Comparison of ENCODE assay signal across 14 mouse cellular contexts in the genomic region with DNA sequence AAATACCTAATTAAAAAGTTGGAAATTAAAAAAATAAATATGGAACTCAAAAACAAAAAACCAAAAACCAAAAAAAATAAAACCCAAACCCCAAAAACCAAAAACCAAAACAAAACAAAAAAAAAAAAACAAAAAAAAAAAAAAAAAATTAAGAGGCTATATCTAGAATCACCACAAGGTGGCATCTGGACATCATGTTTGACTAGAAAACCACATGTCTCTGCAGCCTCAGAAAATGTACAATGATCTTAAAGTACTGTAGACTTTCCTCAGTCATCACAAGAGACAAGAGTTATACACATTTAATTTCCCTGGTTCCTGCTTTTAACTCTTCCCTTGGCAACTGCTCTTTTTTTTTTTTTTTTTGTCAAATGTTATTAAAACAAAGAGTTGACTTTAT. TPM values are rescaled to one million over a fixed set of nuclear protein-coding genes. Genes with fewer than 3 reads are reported as not detected.
A peak's percentile ranks its signal among the peaks of the same experiment; 100 is the strongest.
DNase-seq lines count a peak whose midpoint lies in the region; ATAC-seq and TF ChIP-seq lines count a peak whose summit lies in the region.
"Had no signal": no experiment of that assay in that cellular context is flagged by ENCODE, and none has a peak within 500 bp of the region (broad histone marks: within the 10 kb centered on the region; RNA-seq: fewer than 3 reads in every experiment).

No protein-coding gene starts in this region.

- H3K9me3 ChIP-seq in kidney, postnatal 0 days (replicated peaks; ENCODE audit: low read length), result no peaks in the 10 kb centered on the region
- H3K9me3 ChIP-seq: limb, embryonic 12.5 days; megakaryocyte, embryonic 14.5 days had no signal

- ATAC-seq in kidney, postnatal 0 days (replicated peaks; ENCODE audit: low FRiP score, low read depth), result no peak
- ATAC-seq: hindbrain, embryonic 16.5 days had no signal

- no peaks in the 10 kb centered on the region for H3K27me3 ChIP-seq in kidney, postnatal 0 days (ENCODE audit: insufficient read depth, low read length)
- H3K27me3 ChIP-seq: limb, embryonic 12.5 days; megakaryocyte, embryonic 14.5 days had no signal

- DNase-seq in kidney, postnatal 0 days (ENCODE audit: low spot score), result peak; percentile 37
- no peak for DNase-seq in kidney, adult 18-20 months
- peak; percentile 10 for DNase-seq in CD4-positive, CD25-positive, alpha-beta regulatory T cell, adult 2 months (ENCODE audit: low read depth, low spot score)
- DNase-seq in Muller cell, postnatal 12 days (ENCODE audit: inconsistent ontology term), result peak; percentile 4
- peak; percentile 44 for DNase-seq in induced T-regulatory cell, adult 2 months (ENCODE audit: low read depth)
- no peak for DNase-seq in left cerebral cortex, adult 9 months (ENCODE audit: low spot score in 2 of 2)
- DNase-seq in spleen, adult 12 weeks (ENCODE audit: low spot score), result no peak
- DNase-seq: gastrocnemius, postnatal 36 days; spleen, adult 18-20 months; thymus, postnatal 14 days had no signal

- no peak overlapping the region for H3K4me2 ChIP-seq in kidney, postnatal 0 days (ENCODE audit: low read length)
- H3K4me2 ChIP-seq: limb, embryonic 12.5 days had no signal

- H3K9ac ChIP-seq in kidney, postnatal 0 days (ENCODE audit: low read depth, low read length), result no peak overlapping the region
- H3K9ac ChIP-seq: limb, embryonic 12.5 days had no signal

- peak; percentile 64 for TF ChIP-seq CTCF in kidney, postnatal 0 days (IDR thresholded peaks at IDR 0.05; ENCODE audit: low read depth)

- no peaks in the 10 kb centered on the region for H3K4me1 ChIP-seq in kidney, postnatal 0 days (replicated peaks; ENCODE audit: insufficient read depth, low read length)
- H3K4me1 ChIP-seq: limb, embryonic 12.5 days; megakaryocyte, embryonic 14.5 days had no signal

- H3K4me3 ChIP-seq in kidney, postnatal 0 days (replicated peaks; ENCODE audit: low read depth, low read length), result no peak overlapping the region
- H3K4me3 ChIP-seq: limb, embryonic 12.5 days; megakaryocyte, embryonic 14.5 days had no signal

- H3K36me3 ChIP-seq in kidney, postnatal 0 days (ENCODE audit: insufficient read depth, low read length), result no peaks in the 10 kb centered on the region
- H3K36me3 ChIP-seq: limb, embryonic 12.5 days had no signal

- H3K27ac ChIP-seq in kidney, postnatal 0 days, result no peak overlapping the region
- H3K27ac ChIP-seq: limb, embryonic 12.5 days had no signal

RNA-seq across cellular contexts. Expression of gene 5430401F13Rik, which starts 27.1 kb away (rescaled TPM):
- not detected in 2 replicates for polyA plus RNA-seq in kidney, postnatal 0 days (2015; fragmentation: Nextera tagmentation; extraction: Ambion mirVana)
- polyA plus RNA-seq: hindbrain, embryonic 16.5 days; limb, embryonic 12.5 days; neural tube, embryonic 14.5 days had no signal

RNA-seq across cellular contexts. Expression of gene Gm6619, which starts 27.1 kb away (rescaled TPM):
- not detected in 2 replicates for polyA plus RNA-seq in kidney, postnatal 0 days (2015; fragmentation: Nextera tagmentation; extraction: Ambion mirVana)
- polyA plus RNA-seq: hindbrain, embryonic 16.5 days; limb, embryonic 12.5 days; neural tube, embryonic 14.5 days had no signal

Comparison
In these comparisons a context has a peak if more than half of its experiments do, and no peak if none do; other contexts are left out.
1. DNase-seq: peak in kidney, postnatal 0 days (single experiment), CD4-positive, CD25-positive, alpha-beta regulatory T cell, adult 2 months (single experiment), Muller cell, postnatal 12 days (single experiment) and induced T-regulatory cell, adult 2 months (single experiment); none in kidney, adult 18-20 months (single experiment), left cerebral cortex, adult 9 months (0 of 2) and spleen, adult 12 weeks (single experiment).